Mouse (Mus musculus) frontal cortex, postnatal 36 days (tissue): ENCODE results near the gene Hist1h2bg.

Experiments used
- DNase-seq, 2 experiments: peaks; one replicate each; pipeline ENCODE4 v3.0.0; 2022; ENCODE audit warnings: low spot score in 2 of 2

Gene Hist1h2bg

GRCm38 (mm10) chr13:23620056-23620732 is 49.0 kb downstream of the Hist1h2bg start:
- DNase-seq, result peak in 1 of 2 experiments; percentile 6

- DNase-seq, result peak; percentile 76 to 83
These were observed 49.7 kb downstream of the Hist1h2bg start, which contains the start of gene Hist1h2be for GRCm38 (mm10) chr13:23620733-23621531. TSS of gene Hist1h2be (minus strand) at chr13:23621124.
